Mouse (Mus musculus): ENCODE measurements around the gene Capn13.

The Capn13 gene

DNA sequence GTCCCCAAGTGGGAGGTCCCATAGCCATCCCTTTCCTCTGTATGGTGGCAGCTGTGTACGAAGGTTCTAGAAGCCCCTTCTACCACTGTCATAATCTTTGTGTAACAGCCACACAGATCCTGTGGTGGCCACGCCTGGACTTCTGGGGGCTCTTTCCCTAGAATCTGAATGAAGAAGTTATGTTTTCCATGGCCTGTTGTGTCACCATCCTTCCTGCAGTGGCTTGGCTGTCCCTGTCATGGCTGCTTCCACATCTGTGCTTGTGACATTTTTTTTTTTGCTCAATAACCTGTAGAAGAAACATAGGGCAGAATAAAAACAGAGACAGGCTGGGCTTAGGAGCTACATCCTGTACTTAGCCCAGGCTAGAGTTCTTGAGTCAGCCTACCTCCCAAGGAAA lies at the start of gene Capn13:
TSS of gene Capn13 (minus strand) at position 5 of the 400 bp plus-strand sequence.
- no peak for DNase-seq

DNA sequence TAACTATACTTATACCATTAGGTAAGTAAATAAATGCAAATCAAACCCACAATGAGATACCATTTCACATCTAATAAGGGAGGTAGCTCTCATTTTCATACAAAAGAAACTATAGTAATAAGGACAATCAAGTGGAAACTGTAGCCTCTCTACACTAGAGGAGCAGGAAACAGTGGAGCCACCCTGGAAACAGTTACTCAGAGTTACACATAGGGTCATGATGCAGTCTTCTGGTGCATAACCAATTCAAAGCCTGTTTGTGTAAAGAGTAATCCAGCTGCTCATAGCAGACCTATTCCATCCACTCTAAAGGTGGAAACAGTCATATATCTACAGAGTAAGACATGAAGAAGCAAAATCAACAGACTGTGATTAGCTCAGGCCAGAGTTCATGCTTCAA lies 48.4 kb upstream of the Capn13 start:
- no peak for DNase-seq

DNA sequence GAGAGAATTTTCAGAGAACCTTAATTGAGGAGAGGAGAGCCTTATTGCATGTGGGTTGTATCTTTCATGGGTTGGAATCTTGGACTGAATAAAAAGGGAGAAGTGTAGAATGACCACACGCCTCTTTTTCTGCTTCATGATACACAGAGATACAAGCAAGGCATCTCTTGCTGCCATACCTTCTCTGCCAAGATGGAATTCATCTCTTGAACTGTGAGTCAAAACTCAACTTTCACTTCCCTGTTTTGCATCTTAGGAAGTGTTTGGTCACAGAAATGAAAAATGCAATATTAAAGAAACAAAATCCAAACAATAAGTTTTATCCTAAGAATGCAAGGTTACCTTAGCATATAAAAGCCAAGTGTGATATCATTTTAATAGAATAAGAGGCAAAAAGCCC lies 40.1 kb upstream of the Capn13 start:
- DNase-seq, result no peak

DNA sequence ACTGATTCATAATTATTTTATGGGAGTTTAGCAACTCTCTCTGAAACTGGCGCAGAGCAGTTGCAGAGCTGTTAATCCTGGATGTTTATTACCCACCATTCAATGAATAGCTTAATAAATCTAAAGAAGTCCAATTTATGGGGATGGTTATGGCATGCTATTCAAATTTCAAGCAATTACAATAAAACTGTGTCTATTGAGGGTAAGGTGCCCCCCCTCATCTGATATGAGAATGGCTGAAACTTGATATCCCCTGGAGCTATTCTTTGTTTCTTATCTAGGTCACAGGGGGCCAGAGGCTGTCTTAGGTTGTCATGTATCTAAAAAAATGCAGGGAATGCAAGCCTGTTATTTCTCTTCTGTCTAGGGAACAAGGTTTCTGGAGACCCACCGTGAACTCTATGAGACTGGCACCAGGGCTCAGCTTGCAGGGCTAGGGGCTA lies 31.9 kb upstream of the Capn13 start:
- DNase-seq, result no peak

DNA sequence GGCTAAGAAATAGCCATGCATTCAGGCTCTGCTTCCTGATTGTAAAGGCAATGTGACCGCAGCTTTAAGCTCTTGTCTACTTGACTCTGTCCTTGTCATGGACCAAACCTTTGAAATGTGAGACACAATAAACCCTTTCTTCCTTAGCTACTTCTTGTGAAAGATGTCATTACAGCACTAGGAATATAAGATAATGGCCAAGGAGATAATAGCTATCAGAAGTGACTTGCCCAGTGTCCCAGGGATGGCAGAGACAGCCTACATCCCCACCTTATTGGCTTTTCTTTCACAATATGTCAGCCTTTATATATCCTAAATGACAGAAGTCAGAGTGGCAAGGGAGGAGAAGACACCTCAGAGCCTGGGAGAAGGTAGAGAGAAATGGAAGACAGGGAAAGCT lies 31.4 kb upstream of the Capn13 start:
- no peak for DNase-seq

DNA sequence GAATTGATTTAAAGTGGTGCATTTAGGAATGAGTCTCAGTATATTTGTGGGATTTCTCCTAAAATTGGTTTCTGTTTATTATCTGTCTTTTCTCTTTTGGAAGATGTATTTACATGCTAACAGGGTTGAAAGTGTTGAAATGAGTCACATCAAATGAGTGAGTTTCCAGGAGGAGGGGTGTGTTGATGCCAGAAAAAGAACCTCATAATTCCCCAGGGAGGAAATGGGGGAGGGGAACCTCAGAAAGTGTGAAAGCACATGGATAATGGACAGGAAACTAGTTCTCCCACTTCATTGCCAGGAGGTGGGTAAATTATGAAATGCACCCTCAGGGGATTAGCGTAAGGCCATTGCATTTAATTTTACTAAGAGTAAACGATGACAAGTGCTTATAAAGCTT lies 16.7 kb upstream of the Capn13 start:
- no peak for DNase-seq

DNA sequence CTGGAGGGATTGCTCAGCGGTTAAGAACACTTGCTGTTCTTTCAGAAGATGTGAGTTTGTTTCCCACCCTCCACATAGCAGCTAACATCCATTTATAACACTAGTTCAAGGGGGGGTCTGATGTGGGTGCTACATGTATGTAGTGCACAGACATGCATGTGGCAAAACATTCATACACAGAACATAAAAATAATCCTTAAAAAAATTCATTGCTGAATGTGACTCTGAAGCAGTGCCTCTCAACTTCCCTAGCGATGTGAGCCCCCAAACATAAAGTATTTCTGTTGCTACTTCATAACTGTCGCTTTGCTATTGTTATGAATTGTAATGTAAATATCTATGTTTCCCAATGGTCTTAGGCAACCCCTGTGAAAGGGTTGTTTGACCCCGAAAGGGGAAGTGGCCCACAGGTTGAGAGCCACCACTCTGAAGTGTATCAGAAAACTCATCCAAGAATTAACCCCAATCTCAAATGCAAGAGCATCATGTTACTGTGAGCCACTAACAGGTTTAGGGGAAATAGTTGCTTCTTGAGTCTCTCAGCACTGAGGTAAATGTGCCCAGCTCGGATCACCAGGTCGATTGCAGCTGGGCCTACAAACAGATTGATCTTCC lies 15.6 kb upstream of the Capn13 start:
- no peak for DNase-seq

DNA sequence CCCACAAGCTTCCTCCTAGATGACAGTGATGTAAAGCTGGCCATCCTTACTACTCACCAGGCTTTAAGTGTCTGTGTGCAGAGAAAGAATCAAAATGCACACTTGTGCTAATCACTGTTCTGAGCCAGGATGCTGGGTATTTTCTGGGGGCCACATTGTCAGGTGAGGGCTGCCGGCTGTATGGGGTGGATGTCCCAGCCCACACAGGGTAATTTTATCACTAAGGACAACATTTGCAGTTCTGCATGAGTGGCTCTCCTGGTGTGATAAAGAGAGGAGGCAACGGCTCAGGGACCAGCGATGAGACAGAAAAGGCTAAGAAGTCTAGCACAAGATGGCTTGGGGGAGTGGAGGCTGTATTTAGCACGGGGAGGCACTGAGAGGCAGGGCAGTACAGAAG lies 11.2 kb upstream of the Capn13 start:
- DNase-seq, result no peak

DNA sequence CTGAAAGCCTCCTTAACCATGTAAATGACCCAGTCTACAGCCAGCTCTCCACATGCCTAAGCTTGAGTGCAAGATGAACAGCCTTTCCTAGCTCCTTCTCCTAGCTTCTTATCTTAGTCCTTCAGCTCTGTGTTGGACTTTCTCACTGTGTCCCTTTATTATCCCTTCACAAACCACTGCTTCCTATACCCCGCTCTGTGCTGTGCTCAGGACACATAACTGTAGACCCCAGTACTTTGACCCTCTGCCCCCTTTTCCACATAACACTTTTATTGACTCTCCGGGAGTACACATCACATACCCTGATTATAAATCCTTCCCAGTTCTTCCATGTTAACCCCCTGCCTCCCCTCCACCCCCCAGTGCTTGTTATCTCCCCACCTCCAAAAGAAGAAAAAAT lies 606 bp upstream of the Capn13 start:
- DNase-seq, result no peak

DNA sequence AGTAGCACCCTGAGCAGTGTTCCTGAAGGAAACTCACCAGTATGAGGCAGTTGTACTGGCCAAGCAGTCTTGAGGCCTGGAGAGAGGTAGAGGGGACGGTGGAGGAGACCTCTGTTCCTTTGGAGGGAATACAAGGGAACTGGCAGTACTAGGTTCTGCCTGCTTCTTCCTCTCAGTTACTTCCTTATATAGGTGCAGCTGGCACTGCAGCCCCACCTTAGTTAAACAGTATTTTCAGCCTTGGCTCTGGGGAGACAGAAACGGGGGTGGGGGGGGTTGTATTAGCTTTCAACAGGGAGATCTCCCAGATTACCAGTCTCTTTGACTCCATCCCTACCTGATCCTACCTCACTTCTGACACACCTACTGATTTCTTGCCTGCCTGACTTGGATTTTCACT lies 1.5 kb downstream of the Capn13 start:
- no peak for DNase-seq

DNA sequence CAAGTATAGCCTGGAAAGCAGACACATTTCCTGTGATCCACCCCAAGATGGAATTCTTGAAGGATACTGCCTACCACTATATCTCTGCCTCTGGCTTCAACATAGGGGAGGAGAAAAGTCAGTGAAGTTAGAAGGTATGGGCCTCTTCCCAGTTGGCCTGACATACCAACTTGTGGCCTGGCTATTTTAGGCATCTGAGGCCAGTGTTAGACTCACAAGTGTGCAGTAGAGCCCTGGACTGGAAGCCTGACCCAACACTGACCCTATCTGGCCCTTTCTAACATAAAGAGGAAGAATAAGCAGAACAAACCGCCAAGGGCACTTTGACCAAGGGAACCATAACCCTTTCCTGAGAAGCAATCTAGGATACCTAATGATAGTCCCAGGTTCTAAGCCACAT lies 7.3 kb downstream of the Capn13 start:
- no peak for DNase-seq

DNA sequence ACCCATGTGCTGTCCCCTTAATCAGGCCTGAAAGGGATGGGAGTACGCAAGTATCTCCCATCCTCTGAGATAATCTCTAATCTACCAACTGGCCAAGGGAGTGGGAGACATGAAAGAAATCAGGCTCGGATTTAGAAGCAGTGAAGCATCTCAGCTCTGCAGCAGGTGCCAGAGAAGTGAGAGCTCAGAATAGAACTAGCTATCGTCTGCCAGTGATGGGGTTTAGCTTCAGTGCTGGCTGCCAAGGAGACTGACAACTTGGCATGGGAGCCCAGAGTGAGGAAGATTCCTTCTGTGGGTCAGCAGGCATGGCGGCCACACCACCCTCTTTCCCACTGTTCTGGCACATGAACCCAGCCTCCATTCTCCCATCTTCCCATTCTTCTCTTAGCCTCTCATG lies 8.9 kb downstream of the Capn13 start:
- no peak for DNase-seq

DNA sequence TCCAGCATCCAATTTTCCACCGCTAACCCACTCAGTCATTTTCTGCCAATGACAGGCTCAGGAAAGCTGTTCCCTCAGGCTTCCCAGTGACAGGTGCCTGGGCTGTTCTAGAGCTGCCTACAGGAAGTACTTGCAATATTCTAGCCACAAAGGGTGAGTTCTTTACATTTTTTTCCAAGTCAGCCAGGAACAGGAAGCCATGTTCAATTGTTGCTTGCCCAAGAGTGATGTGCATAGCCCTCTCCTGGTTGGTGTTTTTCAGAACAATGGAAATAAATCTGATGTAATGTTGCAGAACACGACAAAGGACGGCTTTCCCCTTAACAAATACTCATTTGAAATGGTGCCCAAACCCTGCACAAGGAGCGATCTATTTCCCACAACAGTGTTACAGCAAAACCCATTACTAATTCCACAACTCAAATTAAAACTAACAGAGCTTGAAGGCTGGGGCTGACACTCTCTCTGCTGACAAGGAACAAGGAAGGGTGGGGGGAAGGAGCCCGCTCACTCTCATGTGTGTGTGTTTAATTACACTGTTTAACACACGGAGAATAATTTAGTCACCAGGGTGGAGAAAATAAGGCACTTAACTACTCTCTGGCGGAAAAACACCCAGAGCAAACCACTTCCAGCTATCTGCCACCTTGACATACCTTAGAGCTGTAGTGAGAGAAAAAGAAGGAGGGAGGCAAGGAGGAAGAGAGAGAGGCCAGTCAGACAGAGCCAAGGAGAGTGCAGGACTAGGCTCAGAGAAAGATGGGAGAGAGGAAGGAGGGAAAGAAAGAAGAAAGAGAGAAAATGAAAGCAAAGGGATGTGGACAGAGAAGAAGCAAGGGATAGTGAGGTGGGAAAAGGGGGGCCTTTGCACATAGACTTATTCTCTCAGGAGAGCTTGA lies 10.2 kb downstream of the Capn13 start:
- DNase-seq, result peak; percentile 18

DNA sequence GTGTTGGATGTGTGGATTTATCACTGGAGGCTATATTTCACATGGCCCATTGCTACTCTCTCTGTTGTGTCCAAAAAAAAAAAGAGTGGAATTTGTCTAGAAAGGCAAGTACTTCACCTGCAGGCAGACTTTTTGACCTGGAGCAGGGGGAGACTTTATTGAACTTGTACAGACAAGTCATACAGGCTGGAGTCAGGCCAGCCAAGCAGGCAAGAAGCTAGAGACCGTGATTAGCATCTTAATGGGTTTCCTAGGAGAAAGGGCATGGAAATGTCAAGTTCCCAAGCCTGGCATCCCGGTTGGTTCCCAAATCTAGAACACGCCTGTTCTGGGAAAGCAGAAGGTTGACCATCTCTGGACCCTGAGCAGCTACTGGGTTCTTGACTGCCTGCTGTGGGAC lies 11.3 kb downstream of the Capn13 start:
- peak; percentile 41 for DNase-seq

DNA sequence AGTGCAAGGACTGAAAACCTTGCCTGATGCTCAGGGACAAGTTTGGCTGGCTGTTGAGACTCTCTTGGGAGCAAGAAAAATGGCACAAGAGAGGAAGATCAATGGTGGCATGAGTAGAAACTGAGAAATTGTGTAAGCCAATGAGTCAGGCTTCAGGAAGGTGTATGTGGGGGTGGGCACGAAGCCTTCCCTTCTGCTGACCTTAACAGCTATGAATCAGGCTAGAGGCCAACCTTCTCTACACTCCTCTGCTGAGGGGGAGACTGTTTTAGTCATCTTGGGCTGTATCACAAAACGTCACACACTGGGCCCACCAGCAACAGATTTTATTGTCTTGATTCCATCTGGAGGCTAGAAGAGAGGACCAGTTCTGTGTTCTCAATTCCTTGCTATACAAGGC lies 14.1 kb downstream of the Capn13 start:
- no peak for DNase-seq

DNA sequence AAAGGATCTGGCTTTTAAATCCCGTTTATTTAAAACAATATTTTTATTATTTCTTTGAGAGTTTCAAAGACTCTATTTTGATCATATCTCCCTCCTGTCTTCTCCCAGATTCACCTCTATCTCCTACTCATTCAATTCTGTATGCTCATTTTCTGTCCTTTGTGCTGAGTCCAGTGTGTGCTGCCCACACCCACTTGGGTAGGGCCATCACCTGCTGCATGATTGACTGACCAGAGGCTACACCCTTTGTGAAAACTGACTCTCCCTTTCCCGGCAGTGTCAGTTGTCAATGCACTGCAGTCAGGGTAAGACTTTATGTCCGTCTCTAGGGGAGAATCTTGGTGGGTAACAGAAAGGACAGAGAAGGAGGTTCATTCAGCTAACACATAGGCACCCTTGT lies 14.7 kb downstream of the Capn13 start:
- DNase-seq, result no peak

DNA sequence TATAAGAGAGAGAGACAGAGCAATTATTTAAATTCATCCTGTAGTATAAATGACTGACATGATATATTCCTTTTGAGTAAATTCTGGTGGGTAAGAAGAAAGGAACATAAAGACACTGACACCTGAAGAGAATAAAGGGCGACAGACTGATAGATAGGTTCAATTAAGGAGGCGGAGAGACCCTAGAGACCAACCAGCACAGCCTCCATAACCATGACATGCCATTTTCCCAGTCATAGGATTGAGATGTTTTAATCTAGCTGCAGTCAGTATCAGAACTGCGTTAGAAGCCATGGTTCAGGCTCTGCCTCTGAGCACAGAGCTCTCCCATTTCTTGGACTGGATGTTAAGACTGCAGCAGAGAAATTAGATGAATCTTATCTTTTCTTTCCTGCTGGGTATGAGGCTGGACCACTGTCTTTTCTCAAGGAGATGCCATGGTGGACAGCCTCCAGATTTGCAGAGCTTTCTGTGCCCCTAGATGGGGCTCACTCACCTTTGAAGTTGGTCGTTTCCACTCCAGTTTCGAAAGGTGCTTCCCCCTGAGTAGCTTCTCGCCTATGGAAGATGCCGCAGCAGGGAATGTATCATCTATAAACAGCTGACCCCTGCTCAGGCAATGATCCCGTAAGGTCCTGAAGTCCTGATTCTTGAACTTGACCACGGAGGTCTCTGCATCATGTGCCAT lies 18.2 kb downstream of the Capn13 start:
- DNase-seq, result no peak

DNA sequence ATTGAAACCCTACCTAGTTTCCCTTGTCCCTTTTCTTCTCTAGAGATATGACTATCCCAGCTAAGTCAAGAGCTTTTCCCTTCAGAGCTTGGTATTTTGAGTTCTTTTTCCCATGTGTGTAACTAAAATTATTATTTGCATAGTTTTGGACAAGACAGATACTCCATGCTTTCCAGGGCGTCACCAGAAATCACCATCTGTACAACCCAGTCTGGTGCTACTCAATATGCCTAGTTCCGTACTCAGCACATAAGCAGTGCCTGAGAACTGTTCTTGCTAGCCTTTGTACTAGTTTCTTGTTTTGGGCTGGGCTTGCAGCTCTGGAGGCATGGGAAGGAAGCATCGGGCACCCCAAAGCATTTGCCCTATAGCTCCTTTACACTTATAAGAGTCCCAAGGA lies 19.0 kb downstream of the Capn13 start:
- DNase-seq, result no peak

DNA sequence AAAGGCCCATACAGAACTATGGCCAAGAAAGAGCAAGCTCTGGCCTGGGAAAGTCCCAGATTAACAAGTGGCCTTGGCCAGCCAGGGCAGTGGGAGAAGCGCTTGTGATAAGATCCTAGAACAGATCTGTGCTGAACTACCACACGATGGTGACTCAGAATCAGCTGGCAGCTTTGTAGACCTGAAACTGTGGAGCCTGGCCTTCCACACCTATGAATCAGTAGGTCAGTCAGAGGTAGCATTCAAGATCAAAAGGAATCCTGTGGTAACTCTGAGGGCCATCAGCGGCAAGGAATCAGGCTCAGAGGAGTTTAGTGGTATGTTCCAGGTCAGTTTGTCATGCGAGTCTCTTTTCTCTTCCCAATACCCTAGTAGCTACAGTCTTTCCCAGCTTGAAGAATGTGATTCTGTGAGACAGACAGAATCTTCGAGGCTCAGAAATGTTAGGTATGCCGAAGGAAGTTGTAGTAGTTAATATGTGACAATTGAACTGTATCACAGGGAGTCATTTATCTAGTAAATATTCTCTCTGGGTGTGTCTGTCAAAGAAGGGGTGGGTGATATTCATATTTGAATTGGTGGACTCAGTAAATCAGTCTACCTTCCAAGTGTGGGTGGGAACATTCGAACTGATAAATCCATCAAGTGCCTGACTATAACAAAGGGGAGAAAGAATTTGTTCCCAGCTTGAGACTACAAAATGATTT lies 22.7 kb downstream of the Capn13 start:
- no peak for DNase-seq

DNA sequence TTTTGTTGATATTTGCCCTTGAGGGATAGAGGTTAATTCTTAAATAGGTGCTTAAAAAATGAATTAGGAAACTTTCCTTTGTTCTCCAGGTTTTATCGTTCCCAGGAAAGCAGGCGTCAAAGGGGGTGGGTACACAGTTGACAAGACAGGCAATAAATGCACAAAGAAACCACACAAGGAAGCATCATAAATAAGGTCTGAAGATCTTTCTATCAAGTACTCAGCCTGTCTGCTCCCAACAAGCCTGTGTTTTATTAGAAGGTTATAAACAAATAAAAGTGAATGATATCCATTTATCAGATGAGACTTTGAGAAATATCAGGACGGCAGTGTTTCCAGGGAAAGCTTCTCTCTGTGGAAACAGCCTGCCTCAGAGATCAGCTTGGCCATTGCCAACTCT lies 33.3 kb downstream of the Capn13 start:
- no peak for DNase-seq

DNA sequence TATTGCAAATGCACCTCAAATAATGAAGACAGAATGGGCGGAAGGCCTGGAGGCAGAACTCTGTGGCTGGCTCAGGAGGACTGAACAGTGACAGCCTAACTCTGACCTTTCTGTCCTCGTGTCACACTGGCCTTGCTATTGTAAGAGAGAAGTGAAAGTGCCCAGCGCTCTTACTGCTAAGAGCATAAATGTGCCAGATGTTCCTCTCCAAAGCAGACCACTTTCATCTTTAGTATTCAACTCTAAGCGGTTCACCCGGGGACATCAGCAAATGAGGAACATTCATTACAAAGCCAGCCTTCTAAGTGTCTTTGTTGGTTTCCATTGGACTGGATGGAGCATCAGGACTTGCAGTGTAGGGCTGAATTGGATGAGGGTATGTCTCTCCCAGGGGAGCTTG lies 39.6 kb downstream of the Capn13 start:
- no peak for DNase-seq

DNA sequence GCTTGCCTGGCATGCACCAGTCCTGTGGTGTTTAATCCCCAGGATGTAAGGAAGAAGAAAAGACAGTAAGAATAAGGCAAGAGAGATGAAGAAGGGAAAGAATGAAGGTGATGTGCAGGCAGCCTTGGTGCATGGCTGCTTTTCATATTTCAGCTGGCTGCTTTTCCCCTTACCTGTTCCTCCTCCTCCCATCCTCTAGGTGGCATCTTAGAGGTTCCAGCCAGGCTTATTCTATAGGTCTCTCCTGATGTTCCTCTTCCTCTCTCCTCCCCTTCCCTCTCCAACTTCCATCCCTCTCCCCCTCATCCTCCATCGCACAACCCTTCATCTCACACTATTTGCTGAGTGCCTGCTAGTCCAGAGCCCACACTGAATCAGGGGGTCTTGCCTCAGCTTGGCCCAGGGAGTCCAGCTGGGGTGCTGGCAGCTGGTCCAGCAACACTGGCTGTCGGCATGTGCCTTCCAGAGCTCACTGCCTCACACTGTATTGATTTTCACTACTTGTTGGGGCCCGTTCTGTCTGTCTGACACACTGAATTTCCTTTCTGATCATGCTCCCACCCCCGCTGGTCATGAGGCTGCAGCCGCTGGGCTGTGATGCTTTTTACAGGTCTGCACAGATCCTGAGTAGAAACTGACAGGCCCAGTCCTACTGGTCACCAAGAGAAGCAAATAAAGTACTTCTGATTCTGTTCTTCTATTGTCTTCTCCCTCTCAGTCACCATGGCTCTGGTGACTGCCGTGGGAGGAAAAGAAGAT lies 56.9 kb downstream of the Capn13 start:
- DNase-seq, result no peak

DNA sequence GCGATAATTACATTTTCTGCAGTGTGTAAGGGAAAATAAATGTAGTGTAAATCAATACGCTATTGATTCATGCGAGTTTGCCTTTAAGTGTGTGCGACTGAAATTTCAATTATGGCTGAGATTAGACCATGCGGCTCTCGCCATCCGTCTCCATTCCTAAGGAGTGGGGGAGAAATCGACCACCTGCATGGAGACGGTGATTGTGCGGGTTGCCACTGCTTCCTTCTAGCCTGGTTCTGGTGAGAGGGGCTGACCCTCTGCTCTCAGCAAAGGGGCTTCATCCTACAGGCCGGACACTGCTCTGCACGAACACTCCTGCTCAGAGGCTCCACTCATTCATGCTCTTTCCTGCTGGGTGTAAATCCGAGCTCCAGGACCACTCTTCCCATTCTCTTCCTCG lies 58.0 kb downstream of the Capn13 start:
- no peak for DNase-seq
